Mouse (Mus musculus) lung, embryonic 15.5 days (tissue): ENCODE measurements around the gene Cd37. TPM values are rescaled to one million over a fixed set of nuclear protein-coding genes. Genes with fewer than 3 reads are reported as not detected.

Source experiments
- ATAC-seq: fragments of 200-750 bp; cut with Nextera tagmentation; 2 replicates; pipeline ENCODE4 v1.8.0; 2017; ENCODE audit warnings: moderate number of reproducible peaks, borderline replicate concordance; ENCODE audit not compliant: low FRiP score, low TSS enrichment; ENCODE audit errors: extremely low read depth
- H3K27ac ChIP-seq: fragments of 300-500 bp; sonication (generic); 2 replicates; pipeline ENCODE4 v1.5.1; 2015; ENCODE audit warnings: moderate library complexity, mild to moderate bottlenecking, inconsistent platforms
- H3K27me3 ChIP-seq: fragments of 300-500 bp; sonication (generic); 2 replicates; pipeline ENCODE4 v1.6.1; 2015; ENCODE audit warnings: inconsistent platforms
- H3K36me3 ChIP-seq: fragments of 300-500 bp; sonication (generic); 2 replicates; pipeline ENCODE4 v1.6.1; 2015; ENCODE audit warnings: inconsistent platforms
- H3K4me1 ChIP-seq: fragments of 300-500 bp; sonication (generic); 2 replicates; pipeline ENCODE4 v1.6.1; 2015; ENCODE audit warnings: inconsistent platforms
- H3K4me2 ChIP-seq: fragments of 300-500 bp; sonication (generic); 2 replicates; pipeline ENCODE4 v1.6.1; 2015; ENCODE audit warnings: inconsistent platforms, mild to moderate bottlenecking, moderate library complexity
- H3K4me3 ChIP-seq: fragments of 300-500 bp; sonication (generic); 2 replicates; pipeline ENCODE4 v1.5.1; 2015; ENCODE audit warnings: mild to moderate bottlenecking, inconsistent platforms
- H3K9ac ChIP-seq: fragments of 300-500 bp; sonication (generic); 2 replicates; pipeline ENCODE4 v1.6.1; 2015; ENCODE audit warnings: inconsistent platforms
- H3K9me3 ChIP-seq: fragments of 300-500 bp; sonication (generic); 2 replicates; pipeline ENCODE4 v1.6.1; 2016; ENCODE audit warnings: inconsistent platforms
- WGBS: fragments of 180-500 bp; shearing (Covaris S2); methylation state at CpG from one replicate; pipeline ENCODE4 v1.1.7; 2015; 5-methylcytosine and 5-hydroxymethylcytosine counted together
- polyA plus RNA-seq: library from polyadenylated mRNA; unstranded; fragments of >200 nt; fragmentation: Nextera tagmentation; extraction: Ambion mirVana; gene quantifications from 2 replicates; pipeline ENCODE4 v1.2.1, GENCODE M21; 2015

Cd37 gene
- polyA plus RNA-seq, 1 experiment from 2014 or later: 3.8 TPM

DNA sequence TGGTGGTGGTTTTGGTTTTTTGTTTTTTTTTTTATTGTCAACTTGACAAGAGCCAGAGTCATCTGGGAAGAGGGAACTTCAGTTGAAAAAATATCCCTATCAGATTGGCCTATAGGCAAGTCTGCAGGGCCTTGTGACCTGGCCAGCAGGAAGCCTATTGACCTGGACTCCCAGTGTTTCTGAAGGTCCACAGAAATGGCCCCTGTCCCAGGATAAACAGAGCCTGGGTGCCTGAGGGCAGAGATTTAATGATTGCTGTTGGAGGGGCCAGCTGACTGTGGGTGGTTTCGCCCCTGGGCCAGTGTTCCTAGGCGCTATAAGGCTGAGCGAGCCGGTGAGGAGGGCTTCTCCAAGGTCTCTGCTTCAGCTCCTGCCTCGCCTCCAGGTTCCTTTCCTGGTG is 25.2 kb downstream of the Cd37 start:
- peaks cover 35% of the 10 kb centered on the region for H3K27me3 ChIP-seq
- H3K9ac ChIP-seq: no peak overlapping the region
- H3K9me3 ChIP-seq: no peaks in the 10 kb centered on the region
- H3K27ac ChIP-seq: no peak overlapping the region
- no peak for ATAC-seq
- H3K4me2 ChIP-seq: no peak overlapping the region
- peaks cover 13% of the 10 kb centered on the region for H3K36me3 ChIP-seq
- H3K4me1 ChIP-seq: peaks cover 35% of the 10 kb centered on the region
- 66% methylated on average over 5 of the region's 5 CpGs for WGBS
- H3K4me3 ChIP-seq: no peak overlapping the region

DNA sequence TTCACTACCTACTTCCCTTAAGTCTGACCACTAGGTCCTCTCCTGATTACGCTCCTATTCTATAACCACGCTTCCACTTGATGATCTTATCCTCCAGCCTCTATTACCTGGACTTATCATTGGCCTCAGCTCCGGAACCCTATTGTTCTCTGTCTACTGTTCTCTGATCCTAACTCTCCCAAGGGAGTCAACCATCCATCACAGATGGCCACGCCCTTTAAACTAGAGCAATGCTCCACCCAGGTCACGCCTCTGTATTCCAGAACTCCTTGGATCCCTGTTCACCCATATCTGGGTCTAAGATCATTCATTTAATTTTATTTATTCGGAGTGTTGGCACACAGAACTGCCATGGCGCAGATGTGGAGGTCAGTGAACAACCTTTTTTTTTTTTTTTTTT is 26.6 kb downstream of the Cd37 start:
- peaks cover 1% of the 10 kb centered on the region; the same call in 1 of the 2 replicates for H3K36me3 ChIP-seq
- WGBS: 72% methylated on average over 7 of the region's 7 CpGs
- H3K27me3 ChIP-seq: peaks cover 35% of the 10 kb centered on the region
- no peak overlapping the region for H3K27ac ChIP-seq
- no peak overlapping the region for H3K4me2 ChIP-seq
- no peaks in the 10 kb centered on the region for H3K9me3 ChIP-seq
- ATAC-seq: no peak
- H3K4me3 ChIP-seq: no peak overlapping the region
- peaks cover 23% of the 10 kb centered on the region for H3K4me1 ChIP-seq
- no peak overlapping the region for H3K9ac ChIP-seq

DNA sequence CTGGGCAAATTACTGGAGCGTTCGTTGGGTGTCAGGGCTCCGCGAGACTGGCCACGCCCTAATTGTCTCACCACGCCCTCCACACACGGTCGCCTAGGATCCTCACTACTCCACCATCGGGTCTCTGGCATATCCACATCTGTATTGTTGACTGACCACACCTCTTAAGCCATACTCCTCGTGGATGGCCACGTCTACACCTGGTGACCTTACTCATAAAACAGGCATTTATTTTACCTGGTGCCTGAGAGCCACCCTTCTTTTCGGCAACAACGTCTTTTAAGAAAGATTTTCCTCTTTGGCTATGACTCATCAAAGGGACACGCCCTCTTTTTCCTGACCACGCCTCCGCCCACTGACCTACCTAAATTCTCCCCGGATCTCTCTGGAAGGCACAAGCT is 27.1 kb downstream of the Cd37 start, which contains the start of gene Dkkl1:
Gene Dkkl1, minus strand, starts transcription at position 297 of the 401 bp plus-strand sequence.
- Histone ChIP-seq H3K27me3 (peaks cover 35% of the 10 kb centered on the region), H3K36me3 (no peaks in the 10 kb centered on the region), H3K4me3 (peak within 1 kb of the TSS; percentile 6; the same call in 1 of the 2 replicates), H3K9me3 (no peaks in the 10 kb centered on the region), H3K27ac (no peak within 1 kb of the TSS), H3K4me1 (peaks cover 18% of the 10 kb centered on the region), H3K4me2 (peak within 1 kb of the TSS; percentile 31), H3K9ac (no peak within 1 kb of the TSS)
- ATAC-seq: no peak
- WGBS: 5% methylated on average over 17 of the region's 17 CpGs

DNA sequence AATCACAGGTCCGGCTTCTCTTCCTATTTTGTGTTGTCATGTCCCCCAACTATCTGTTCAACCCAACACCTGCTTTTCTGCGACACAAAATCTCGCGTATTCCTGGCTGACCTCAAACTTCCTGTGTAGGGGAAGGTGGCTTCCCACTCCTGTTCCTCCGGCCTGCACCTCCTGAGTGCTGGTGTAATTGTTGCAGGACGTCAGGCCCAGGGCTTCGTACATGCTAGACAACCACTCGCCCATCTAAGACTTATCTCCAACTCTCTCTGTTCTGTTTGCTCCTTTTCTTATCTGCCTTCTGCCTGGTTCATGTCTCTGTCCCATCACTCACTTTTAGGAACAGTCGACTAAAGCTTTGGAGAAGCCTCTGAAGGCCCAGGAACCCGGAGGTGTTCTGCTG is 27.8 kb downstream of the Cd37 start:
- H3K4me3 ChIP-seq: no peak overlapping the region
- H3K27ac ChIP-seq: no peak overlapping the region
- WGBS: 45% methylated on average over 10 of the region's 10 CpGs
- no peaks in the 10 kb centered on the region for H3K36me3 ChIP-seq
- peaks cover 16% of the 10 kb centered on the region; the same call in 1 of the 2 replicates for H3K4me1 ChIP-seq
- no peak overlapping the region for H3K9ac ChIP-seq
- no peak for ATAC-seq
- H3K4me2 ChIP-seq: no peak overlapping the region
- no peaks in the 10 kb centered on the region for H3K9me3 ChIP-seq
- H3K27me3 ChIP-seq: peaks cover 35% of the 10 kb centered on the region

DNA sequence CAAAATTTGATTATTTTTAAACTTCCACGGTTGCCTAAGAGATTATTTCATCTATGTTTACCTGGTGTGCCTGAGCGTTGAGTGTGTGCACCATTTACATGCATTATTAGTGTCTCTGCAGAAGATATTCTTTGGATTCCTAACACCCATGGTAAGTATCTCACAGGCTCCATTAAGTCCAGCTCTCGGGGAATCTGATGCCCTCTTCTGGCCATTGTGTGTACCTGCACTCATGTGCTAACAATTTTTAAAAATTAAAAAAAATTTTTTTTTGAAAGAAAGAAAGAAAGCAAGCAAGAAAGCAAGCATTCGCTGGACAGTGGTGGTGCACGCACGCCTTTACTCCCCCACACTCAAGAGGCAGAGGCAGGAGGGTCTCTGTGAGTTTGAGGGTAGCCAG is 30.7 kb downstream of the Cd37 start:
- 76% methylated on average over 6 of the region's 6 CpGs for WGBS
- peaks cover 9% of the 10 kb centered on the region; the same call in 1 of the 2 replicates for H3K4me1 ChIP-seq
- no peak for ATAC-seq
- H3K4me3 ChIP-seq: no peak overlapping the region
- no peak overlapping the region for H3K4me2 ChIP-seq
- H3K9ac ChIP-seq: no peak overlapping the region
- H3K36me3 ChIP-seq: no peaks in the 10 kb centered on the region
- H3K27ac ChIP-seq: no peak overlapping the region
- H3K27me3 ChIP-seq: peaks cover 37% of the 10 kb centered on the region
- H3K9me3 ChIP-seq: no peaks in the 10 kb centered on the region

DNA sequence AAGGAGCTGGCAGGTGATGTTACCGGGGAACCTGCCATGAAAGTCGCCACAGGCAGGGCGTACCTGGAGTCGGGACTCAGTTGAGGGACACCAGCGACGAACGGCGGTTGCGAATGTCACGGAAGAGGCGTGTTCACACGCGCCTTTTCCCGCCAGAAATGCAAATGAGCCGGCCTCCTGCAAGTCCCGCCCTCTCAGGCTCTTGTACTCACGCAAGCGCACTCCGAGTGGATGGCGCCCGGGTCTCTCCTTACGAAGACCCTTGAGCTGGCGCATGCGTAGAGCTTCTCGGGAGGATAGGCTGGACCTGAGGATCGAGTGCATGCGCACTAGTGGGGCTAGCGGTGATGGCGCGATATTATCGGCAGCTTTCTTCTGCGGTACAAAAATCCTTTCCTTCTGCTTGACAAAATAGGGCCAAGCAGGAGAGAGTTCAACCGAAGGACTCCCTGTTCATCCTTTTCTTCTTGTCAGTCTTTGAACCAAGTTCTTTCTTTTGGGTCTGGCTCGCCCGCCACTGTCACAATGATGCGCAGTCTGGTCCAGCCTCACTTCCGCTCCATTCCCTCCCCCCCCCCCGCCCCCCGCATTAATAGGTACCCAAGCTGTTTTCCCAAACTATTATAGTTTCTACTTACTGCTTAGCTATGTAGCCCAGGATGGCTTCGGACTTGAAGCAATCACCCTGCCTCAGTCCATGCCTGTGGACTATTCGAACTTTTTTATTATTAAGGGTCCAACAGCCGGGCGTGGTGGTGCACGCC is 34.4 kb downstream of the Cd37 start, which contains the start of gene Ccdc155:
Gene Ccdc155, minus strand, starts transcription at position 513 of the 764 bp plus-strand sequence.
- Histone ChIP-seq H3K9me3 (no peaks in the 10 kb centered on the region), H3K36me3 (no peaks in the 10 kb centered on the region), H3K4me2 (peak within 1 kb of the TSS; percentile 59), H3K4me3 (peak within 1 kb of the TSS; percentile 49), H3K4me1 (no peaks in the 10 kb centered on the region), H3K9ac (peak within 1 kb of the TSS; percentile 26; the same call in 1 of the 2 replicates), H3K27ac (no peak within 1 kb of the TSS), H3K27me3 (peaks cover 5% of the 10 kb centered on the region)
- peak; percentile 95 for ATAC-seq
- 7% methylated on average over 43 of the region's 44 CpGs for WGBS

DNA sequence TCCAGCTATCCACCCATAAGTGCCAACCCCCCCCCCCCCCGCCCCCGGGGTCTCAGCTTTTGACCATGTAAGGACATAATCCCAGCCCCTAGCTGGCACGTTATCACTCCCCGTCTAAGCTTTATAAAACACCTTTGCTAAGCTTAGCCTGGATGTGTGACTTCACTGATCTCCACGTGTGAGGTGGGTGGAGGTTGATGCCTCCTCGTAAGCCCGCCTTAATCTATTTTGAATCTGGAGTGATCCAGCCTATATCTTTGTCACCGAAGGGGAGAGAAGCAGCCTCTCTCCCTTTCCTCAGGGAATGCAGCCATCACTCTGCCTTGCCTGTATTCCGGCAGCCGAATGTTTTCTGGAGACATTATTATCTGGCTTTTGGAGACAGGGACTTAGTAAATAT is 36.3 kb downstream of the Cd37 start:
- no peak overlapping the region for H3K27ac ChIP-seq
- H3K4me1 ChIP-seq: no peaks in the 10 kb centered on the region
- no peak overlapping the region for H3K9ac ChIP-seq
- H3K9me3 ChIP-seq: no peaks in the 10 kb centered on the region
- no peaks in the 10 kb centered on the region for H3K36me3 ChIP-seq
- no peak overlapping the region for H3K4me3 ChIP-seq
- 32% methylated on average over 10 of the region's 10 CpGs for WGBS
- peaks cover 7% of the 10 kb centered on the region; the same call in 1 of the 2 replicates for H3K27me3 ChIP-seq
- no peak overlapping the region for H3K4me2 ChIP-seq
- ATAC-seq: no peak

DNA sequence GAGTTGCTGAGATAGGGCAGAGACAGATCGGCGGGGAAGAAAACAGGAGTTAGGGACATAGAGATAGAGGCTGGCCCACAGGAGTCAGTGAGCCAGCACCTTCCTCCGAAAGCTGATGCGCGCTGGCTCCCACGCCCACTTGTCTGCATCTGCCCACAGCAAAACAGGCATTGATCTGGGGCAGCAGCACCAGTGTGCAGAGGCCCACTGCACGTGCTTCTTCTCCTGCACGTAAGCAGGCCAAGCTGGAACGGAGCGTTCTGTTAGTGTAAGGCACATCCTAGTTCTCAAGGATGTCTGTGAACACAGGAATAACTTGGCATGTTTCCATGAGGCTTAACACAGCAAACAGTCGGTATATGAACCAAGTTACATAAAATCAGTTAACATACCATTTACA is 40.0 kb downstream of the Cd37 start:
- Histone ChIP-seq H3K9ac (no peak overlapping the region), H3K4me3 (no peak overlapping the region), H3K27ac (no peak overlapping the region), H3K4me1 (no peaks in the 10 kb centered on the region), H3K9me3 (no peaks in the 10 kb centered on the region), H3K4me2 (no peak overlapping the region), H3K36me3 (no peaks in the 10 kb centered on the region), H3K27me3 (peaks cover 22% of the 10 kb centered on the region)
- no peak for ATAC-seq
- WGBS: 69% methylated on average over 11 of the region's 11 CpGs

DNA sequence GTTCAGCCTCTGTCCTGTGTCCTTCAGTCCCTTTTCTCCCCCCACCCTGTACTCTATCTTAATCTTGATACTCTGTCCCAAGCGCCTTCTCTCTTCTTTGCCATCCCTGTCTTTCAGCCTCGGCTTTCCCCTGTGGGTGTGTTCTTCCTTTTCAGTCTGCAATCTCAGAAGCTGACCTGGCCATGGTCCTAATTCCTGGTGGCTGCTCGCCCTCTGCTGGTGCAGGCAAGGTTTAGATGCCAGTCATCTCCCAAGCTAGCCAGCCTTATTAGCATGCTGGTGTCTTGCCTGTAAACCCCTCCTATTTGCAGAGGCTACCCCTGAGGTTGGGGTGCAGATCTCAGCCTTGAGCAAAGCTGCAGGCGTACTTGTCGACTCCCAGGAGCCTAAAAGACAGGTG is 40.5 kb downstream of the Cd37 start:
- Histone ChIP-seq H3K36me3 (no peaks in the 10 kb centered on the region), H3K27ac (no peak overlapping the region), H3K9ac (no peak overlapping the region), H3K27me3 (peaks cover 22% of the 10 kb centered on the region), H3K4me1 (no peaks in the 10 kb centered on the region), H3K4me2 (no peak overlapping the region), H3K4me3 (no peak overlapping the region), H3K9me3 (no peaks in the 10 kb centered on the region)
- 14% methylated on average over 5 of the region's 5 CpGs for WGBS
- no peak for ATAC-seq

DNA sequence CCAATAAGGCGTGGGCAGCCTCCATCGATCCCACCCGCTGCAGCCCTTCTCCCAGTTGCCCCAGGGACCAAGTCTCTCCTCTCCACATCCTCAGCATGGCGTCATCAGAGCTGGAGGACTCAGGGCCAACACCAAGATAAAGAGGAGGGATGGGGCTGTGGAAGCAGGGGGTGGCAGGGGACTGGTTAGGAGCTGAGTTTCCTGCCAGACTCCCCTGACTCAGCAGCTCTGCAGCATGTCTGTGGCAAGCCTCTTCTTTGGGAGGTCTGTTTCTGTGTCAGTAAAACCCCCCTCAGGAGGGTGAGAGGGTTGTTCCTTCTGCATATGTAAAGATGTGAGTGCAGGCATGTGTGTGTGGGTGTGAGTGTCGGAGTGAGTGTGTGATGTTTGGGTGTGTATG is 41.9 kb downstream of the Cd37 start:
- no peaks in the 10 kb centered on the region for H3K4me1 ChIP-seq
- no peak for ATAC-seq
- H3K9ac ChIP-seq: no peak overlapping the region
- no peaks in the 10 kb centered on the region for H3K36me3 ChIP-seq
- no peaks in the 10 kb centered on the region for H3K9me3 ChIP-seq
- no peak overlapping the region for H3K4me3 ChIP-seq
- 54% methylated on average over 5 of the region's 5 CpGs for WGBS
- no peak overlapping the region for H3K4me2 ChIP-seq
- no peak overlapping the region for H3K27ac ChIP-seq
- H3K27me3 ChIP-seq: peaks cover 21% of the 10 kb centered on the region

DNA sequence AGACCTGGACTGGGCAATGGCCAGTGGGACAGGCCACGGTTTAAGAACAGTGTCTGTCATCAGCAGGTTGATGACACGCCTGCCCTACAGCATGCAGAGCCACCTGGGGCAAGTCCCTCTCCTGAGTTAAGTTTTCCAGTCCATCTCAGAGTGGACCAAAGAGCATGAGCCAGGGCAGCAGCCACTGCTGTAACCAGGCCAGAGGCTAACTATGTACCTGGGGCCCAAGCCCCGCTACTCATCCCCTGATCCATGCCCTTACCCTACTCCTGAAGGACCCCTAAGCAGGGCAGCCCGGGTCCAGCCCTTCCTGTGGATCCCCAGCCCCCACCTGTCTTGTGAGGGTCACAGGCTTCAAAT is 42.8 kb downstream of the Cd37 start:
- Histone ChIP-seq H3K27me3 (peaks cover 26% of the 10 kb centered on the region), H3K9me3 (no peaks in the 10 kb centered on the region), H3K4me2 (no peak overlapping the region), H3K4me1 (peaks cover 3% of the 10 kb centered on the region; the same call in 1 of the 2 replicates), H3K36me3 (no peaks in the 10 kb centered on the region), H3K9ac (no peak overlapping the region), H3K4me3 (no peak overlapping the region), H3K27ac (no peak overlapping the region)
- no peak for ATAC-seq
- 74% methylated on average over 4 of the region's 4 CpGs for WGBS

DNA sequence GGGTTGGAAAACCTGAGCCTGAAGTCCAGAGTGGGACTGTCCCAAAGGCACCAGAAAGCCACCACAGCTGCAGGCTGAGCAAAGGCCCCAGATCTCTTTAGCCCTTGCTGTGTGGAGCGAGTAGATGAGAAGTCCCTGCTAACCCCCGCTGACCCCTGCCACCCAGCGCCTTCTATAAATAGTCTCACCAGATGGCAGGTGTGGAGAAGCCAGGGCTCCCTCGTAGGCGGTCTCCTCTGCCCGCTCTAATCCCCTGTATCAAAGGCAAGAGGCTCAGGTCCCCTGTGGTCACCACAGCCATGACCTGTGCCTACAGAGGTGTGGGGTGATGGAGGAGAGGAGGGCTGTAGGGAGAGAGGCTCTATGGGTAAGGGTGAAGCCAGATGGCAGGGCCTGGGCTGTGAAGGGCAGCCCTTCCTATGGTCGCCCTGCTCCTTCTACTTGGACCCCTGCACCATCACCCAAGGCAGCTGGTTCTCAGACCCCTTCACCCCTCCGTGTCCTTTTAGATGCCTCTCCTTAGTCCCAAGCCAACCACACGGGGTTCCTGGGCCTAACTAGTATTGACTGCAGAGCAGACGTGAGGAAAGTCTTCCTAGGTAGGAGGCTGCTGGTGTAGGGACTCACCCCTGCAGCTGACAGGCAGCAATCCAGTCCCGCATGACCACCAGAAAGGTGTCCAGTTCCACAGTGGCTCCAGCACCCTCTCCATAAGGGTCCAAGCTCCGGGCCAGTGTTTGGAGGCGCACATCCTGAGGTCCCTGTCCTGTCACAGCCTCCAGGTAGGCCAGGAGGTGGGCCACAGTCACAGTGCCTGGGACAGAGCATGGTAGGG is 43.4 kb downstream of the Cd37 start:
- Histone ChIP-seq H3K4me2 (no peak overlapping the region), H3K27ac (no peak overlapping the region), H3K9ac (no peak overlapping the region), H3K9me3 (no peaks in the 10 kb centered on the region), H3K4me3 (no peak overlapping the region), H3K27me3 (peaks cover 32% of the 10 kb centered on the region), H3K36me3 (no peaks in the 10 kb centered on the region), H3K4me1 (peaks cover 3% of the 10 kb centered on the region; the same call in 1 of the 2 replicates)
- WGBS: 47% methylated on average over 13 of the region's 13 CpGs
- no peak for ATAC-seq
